Mouse (Mus musculus) lung, postnatal 25 days (tissue): ENCODE measurements around the gene Cenpp.

Experiments used
- DNase-seq: peaks from one replicate; pipeline ENCODE4 v3.0.0; 2022; ENCODE audit warnings: low spot score

Cenpp gene

DNA sequence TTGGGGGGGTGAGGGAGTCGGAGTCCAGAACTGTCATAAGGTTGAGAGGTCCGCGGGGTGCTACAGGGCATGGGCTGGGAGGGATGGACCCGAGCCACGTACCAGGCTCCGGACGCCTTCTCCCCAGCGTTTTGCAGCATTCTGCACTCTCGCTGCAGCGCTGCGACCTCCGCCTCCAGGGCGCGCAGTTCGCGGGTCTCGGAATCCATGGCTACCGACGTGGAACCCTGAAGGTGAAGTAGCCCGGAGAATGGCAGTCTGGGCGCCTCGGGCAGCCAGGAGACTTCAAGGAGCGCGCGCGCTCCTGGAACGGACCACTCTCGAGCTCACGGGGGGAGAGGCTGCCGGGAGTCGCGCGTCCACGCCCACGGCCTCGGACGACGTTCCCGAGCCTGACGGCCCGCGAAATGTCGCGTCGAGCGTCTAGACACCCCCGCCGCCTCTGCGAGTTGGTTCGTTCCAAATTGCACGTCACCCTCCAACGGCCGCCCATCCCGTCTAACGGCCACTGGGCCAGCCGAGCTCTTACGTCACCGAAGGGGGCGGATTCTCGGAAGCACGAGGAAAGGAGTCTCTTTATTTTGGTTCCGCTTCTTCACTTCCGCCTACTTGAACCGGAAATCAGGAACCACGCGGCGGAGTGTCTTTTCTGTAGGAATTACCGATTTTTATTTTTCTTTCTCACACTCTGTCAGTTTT, at the start of gene Cenpp, which contains the start of gene Nol8:
Cenpp (minus strand) TSS at position 305 of the 699 bp plus-strand sequence.
Nol8 (plus strand) TSS at position 598 of the 699 bp plus-strand sequence.
- DNase-seq, result peak; percentile 99

DNA sequence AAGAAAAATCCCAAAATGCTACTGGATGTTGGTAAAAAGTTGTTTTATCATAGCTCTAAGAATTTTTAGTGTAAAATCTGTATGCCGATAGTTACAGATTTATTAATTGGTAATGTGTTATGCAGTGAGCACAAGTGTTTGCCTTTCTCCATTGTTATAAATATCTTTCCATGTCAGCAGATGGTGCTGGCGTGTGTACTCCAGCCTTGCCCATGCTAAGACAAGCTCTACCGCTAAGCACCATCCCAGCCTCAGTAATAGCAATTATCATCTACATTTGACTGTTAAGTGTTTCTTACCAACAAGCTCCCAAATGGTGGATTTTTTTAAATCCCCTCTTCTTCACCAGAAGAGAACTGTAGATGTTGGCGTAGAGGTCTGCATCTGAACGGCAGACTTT, 38.5 kb upstream of the Cenpp start:
- no peak for DNase-seq

DNA sequence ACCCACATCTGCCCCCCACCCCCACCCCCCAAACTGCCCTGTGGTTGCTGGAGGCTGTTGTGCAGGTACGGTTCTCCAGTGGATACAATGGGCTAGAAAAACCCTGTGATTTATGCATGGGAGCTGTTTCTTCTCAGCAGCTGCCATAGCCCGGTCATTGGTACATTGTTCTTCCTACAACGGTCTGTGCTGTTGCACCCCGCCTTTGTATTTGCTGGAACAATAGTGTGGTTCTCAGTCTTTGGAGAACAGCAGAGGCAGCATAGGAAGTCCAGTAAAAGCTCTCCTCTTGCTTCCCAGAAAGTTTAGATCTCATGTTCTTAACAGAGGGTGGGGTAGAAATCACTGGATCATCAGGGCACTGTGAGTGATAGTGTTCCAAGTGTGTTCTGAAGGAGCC, 31.7 kb upstream of the Cenpp start:
- DNase-seq, result no peak

DNA sequence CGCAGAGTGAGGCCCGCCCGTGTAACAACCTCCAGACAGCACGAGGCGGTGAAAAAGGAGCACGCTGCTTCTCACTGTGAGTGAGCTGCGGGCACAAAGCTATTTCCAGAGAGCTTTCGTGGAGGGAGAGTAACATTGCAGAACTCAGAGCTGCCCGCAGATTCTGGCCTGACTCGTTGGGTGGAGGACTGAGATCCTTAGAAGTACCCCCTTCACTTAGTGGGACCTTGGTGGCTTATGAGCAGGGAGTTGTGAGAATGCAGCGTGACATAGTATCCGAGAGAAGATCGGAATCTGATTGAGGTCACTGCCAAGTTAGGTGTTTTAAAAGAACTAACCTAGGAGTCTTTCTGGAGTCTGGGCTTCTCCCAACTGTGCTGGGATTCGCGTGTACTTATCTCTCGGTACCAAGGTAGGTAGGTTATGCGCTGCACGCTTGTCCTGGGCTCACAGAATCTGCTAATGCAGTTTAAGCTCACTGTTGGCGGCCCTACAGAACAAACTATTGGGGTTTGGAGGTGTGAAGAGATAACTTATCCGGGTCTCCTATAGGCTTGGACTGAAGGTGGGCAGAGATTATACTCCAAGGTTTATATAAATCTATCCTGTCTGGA, 29.8 kb upstream of the Cenpp start:
- no peak for DNase-seq

DNA sequence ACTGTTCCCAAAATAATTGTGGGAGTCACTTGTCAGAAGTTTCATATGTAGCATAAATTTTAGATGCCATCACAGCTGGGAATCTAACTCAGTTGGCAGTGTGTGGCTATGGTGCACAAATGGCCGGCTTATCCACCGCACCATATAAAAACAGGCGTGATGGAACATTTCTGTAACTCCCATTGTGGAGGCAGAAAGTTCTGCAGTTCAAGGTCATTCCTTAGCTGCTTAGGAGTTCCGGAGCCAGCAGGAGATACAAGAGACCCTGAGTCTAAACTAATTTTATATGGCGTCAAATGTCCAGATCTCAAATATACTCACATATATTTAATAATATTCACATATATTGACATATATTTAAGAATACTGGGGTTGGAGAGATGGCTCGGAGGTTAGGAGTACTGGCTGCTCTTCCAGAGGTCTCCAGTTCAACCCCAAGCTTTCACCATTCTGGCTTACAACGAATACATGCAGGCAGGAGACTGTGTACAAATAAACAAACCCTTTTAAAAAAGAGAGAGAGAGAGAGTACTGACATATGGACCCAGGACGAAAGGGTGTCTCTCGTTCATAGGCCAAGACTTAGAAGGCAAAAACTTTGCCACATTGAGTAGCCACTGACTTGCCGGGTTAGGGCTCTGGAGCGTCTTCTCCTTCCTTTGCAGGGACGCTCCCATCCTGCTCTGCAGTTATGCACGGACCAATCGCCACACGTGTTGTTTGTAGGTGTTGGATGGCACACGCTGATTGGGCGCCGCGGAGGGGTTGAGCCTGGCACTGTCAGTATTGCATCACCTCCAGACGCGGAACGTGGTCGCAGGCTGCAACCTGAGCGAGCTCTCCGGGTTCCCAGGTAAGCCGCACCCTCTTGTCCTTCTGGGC, 29.0 kb upstream of the Cenpp start, which contains the start of gene Iars:
Iars (plus strand) TSS at position 750 of the 882 bp plus-strand sequence.
- peak; percentile 99 for DNase-seq

DNA sequence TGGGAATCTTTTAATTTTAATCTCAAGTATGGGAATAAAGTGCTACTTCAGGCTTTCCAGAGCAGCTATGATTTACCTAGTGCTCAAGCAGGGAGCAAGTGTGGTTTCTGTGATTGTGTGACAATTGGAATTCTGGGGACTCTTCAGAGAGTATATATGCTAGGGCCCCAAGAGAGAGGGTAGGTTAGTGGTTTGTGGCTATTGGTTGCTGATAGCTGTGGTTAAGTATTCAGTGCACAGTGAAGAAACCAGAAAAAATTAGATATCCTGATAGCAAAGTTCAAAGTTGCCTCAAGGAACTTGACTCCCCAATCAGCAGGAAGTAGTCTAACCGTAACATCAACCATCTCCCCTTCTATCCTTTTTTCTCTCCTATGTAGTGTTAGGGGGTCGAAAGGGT, 25.2 kb upstream of the Cenpp start:
- no peak for DNase-seq

DNA sequence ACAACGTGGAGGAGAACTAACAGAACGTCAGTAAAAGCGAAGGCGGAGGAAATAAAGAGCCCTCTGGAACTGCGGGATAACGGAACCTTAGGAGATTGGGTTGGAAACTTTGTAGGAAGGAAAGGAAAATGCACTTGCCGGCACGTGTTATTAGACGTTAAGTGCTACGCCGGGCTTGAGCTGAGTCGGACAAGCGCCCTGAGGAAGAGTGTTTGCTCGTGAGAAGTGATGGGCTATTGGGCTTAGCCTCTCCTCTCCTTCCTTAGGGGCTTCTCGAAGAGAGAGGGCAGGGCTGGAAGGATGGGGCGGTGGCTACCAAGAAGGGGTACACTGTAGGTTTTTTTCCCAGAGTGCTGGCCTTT, 576 bp upstream of the Cenpp start:
- no peak for DNase-seq

DNA sequence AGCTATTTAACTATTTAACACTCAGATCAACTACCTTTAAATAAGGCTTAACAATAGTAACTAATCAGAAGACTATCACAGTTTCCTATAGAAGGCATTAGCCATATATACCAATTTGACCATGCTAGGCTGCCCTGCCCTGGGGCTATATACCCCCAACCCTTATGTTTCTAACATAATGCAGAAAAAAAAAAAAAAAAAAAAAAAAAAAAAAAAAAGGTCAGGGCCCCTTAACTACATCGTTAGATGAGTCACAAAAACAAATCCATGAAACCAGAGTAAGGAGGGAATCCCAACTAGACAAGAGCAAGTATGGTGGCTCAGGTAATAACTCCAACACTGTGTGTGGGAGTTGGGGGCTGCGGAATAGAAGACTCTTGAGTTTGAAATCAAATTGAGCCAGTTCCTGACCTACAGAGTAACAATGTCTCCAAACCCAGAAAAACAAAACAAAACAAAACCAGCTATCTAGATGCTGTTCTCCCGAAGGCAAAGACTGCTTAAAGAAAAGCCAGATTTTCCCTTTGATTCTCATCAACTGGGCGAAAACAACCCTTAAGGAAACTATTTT, 719 bp downstream of the Cenpp start:
- DNase-seq, result no peak

DNA sequence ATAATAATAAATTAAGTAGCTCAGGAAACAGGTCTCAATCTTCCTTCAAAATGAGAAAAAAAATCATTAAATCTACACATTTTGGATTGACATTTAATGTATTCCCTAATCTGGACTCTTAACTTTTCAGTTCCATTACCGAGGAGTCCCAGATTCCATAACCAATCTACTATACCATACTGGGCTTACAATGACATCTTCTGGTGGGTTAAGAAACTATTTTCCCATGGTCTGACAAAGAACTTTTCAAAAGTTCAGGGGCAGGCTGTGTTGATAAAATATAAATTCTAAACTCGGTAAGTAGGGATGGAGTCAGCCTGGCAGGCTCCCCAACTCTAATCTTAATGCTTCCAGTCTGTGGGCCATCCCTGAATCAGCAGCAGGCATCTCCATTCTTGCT, 1.4 kb downstream of the Cenpp start:
- DNase-seq, result no peak

DNA sequence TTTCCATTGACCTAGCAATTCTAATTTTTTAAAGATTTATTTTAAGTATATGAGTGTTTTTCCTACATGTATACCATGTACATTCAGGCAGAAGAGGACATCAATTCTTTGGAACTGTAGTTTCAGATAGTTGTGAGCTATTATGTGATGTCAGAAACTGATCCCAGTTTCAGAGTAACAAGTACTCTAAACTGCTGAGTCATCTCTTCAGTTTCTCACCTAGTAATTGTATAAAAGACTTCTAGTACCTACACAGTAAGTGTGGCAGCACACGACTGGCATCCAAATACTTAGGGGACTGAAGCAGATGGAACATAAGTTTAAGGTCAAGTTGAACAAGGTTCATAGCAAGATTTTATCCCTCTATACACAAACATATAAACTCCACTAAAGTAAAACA, 6.6 kb downstream of the Cenpp start:
- no peak for DNase-seq

DNA sequence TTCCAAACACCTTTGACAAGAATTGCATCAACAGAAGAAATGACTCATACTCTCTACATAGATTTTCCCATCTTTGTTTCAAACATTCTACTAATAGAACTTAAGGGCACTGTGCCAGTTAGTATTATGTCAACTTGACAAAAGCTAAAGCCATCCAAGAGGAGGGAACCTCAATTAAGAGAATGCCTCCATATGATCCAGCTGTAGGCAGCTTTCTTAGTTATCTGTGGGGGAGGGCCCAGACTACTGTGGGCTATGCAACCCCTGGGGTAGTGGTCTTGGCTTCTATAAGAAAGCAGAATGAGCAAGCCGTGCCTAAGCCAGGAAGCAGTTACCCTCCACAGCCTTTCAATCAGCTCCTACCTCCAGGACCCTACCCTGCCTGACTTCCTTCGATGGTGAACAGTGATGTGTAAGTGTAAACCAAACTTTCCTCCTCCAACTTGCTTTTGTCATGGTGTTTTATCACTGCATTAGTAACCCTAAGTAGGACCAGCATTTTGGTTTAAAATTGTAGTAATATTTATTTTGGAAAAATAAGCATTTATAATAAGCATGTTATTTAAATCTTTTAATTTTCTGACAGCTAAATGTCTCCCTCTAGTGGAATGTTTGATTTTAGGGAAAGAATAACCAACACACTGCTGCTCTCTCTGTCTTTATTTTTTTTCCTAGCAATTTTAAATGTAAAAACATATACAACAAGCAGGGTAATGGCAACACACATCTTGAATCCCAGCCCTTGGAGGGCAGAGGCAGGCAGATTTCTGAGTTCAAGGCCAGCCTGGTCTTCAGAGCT, 7.7 kb downstream of the Cenpp start:
- peak; percentile 48 for DNase-seq

DNA sequence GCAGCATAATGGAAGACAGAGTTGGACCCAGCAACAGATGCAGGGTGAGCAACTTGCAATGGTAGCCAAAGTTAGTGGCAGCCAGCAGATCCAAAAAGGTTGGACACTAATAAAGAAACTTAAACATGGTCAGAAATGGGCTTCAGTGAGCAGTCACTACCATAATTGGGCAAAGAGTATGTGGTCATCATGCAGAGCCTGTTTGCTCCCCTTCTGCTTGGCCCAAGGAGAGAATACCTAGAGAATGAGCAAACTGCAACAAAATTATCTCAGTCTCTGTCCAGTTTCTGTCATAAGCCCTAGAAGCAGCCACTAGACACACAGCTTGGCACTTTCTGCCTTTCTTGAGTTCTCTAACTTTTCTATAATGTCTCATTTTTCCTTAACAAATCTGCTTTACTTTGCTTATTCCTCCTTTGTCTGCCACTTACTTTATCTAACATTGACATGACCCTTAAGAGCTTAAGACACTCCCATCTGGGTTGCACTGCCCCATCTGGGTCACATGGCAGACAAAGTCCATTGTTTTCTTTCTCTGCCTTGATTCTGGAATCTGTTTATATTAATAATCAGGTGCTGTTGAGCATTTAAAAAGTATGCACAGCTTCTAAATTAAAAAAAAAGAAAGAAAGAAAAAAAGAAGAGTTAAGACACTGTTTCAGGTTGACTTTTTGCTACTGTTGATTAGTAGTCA, 8.8 kb downstream of the Cenpp start:
- DNase-seq, result no peak

DNA sequence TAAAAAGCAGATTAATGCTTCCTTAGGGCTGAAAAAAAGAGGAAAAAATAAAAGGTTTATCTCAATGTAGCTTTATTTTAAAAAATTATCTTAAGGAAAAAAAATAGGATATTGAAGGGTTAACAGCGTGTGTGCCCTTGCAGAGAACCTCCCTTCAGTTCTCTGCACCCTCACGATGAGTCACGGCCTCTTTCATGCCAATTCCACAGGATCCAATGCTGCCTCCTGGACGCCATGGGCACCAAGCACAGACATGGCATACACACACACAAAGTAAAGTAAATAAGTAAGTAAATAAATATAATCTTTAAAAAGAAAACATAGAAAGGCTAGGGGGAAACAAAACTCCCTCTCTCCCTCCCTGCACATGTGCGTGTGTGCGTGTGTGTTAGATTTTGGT, 9.9 kb downstream of the Cenpp start:
- DNase-seq, result no peak

DNA sequence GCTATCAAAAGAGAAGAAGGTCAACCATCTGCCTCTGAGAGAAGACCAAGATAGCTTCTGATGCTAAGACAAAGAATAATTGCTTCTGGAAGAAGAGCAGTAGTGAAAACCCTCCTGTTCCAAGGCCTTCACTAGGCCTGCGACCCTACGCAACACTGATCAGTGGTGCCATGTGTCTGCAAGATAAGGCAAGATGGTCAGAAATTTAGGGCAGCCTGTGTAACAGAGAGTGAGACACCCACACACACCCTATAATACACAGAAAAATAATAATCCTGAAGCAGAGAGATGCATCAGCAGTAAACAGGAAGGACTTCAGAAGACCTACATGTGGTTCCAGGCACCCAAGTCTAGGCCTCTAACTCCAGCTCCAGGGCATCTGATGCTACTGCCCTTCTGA, 12.6 kb downstream of the Cenpp start:
- DNase-seq, result no peak

DNA sequence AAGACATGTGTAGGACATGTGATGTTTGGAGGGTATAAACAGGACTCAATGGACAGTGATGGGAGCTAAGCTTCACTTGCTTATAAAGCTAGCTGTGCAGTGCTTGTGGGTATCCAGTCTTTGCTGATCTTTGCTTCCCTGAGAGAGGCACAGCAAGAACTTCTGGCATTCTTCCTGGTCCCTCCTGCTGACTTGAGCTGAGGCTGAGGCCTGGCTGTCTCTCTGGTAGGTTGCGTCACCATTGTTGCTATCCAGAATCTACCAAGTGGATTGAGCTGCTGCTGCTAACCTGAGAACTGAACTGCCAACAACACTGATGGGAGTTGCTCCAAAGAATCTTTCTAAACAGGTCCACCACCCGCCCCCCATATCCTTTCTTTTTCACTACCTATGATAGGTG, 23.5 kb downstream of the Cenpp start:
- DNase-seq, result peak; percentile 42

DNA sequence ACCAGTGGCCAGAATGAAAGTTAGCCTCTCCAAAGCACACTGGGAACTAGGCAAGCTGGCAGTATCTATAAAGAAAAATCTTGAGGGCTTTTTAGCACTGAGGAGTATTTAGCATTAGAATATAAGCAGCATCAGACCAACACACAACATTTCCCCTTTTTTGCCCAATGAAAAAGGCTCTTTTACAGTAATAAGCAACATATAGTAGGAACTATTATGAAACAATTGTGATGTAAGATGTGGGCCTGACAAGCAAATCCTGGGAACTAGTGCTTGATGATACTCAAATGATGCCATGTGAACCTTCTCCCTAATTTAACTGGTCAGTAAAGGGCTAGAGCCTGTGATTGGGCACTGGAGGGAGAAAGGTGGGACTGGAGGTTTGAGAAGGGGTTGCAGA, 24.4 kb downstream of the Cenpp start:
- no peak for DNase-seq

DNA sequence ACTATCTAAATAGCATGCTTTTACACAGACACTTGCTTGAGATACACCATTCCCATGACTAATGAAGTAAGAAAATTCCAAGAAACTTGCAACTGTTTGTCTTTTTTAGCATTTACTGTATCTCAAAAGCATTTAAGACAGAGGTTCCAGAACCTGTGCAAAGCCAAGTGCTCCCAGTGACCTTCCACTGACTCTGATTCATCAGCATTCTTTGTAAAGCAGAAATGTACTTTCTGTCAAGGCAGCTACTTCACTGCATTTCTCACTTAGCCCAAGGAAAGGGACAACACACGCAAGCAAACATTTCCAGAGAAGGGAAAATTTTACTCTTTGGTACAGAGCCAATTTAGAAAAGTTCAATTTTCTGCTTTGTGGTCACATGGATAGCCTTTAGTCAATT, 29.4 kb downstream of the Cenpp start:
- no peak for DNase-seq

DNA sequence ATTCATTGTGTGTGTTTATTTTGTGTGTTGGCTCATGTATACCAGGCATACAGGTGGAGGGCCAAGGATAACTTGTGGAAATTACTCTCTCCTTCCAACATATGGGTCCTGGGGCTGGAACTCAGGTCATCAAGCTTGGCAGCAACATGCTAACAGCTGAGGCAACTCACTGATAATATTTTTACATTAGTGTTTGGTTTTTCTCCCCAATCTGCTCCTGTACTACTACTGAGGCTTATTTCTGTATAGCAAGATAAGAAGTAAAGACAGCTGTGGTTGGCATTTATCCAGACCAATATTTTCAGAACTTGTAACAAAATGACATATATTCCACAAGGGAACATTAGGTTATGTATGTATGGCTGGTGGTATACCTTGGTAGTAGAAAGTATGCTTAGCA, 34.2 kb downstream of the Cenpp start:
- DNase-seq, result no peak

DNA sequence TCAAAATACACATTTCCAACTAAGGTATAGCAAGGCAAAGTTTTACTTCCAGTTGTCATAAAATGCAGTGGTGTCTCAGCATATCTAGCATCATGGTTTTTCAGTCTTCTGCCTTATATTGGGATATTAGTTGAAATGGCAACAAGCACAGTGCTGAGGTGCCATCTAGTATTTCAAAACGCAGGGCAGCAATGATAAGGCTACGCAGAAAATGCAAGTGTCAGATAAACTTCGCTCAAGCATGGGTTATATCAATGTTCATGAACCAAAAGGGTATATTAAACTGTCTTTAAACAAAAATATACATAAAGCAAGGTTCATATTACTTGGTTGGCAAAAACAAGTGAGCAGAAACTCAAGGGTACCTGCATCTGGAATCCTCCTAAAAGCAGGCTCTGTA, 35.6 kb downstream of the Cenpp start:
- no peak for DNase-seq

DNA sequence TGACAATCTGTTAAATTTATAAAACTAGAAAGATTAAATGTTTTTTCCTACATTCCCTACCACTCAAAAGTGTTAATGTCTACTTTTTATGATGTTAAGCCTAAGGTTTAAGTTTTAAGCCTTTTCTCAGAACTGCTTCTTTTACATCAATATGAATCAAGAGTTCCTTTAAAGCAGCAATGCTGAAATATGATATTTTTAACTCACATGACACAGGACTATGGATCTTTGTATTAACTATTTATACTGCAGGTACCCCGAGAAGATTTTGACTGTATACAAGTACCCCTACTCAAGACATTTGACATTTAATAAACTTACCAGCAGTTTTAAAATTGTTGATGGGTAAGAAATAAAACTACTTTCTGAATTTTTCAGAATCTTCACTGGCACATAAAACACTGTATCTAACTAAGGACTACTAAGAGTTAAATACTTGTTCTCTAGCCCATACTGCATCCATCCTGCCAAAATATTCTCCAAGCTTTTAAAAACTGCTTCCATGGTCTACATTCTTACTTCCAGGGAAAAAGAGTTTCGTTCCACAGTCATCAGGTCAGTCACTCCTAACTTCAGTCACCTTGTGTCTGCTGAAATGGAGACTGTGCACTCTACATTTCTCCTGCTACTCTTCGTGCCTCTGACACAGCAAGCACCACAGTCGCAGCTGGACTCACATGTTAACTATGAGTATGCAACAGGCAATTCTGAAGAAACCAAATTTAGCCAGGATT, 43.8 kb downstream of the Cenpp start:
- no peak for DNase-seq
